Mouse (Mus musculus): ENCODE data around the gene Ccdc142. TPM values are rescaled to one million over a fixed set of nuclear protein-coding genes. Genes with fewer than 3 reads are reported as not detected.

Ccdc142 gene
- polyA plus RNA-seq, 2 experiments: 0.23 to 1.1 TPM

DNA sequence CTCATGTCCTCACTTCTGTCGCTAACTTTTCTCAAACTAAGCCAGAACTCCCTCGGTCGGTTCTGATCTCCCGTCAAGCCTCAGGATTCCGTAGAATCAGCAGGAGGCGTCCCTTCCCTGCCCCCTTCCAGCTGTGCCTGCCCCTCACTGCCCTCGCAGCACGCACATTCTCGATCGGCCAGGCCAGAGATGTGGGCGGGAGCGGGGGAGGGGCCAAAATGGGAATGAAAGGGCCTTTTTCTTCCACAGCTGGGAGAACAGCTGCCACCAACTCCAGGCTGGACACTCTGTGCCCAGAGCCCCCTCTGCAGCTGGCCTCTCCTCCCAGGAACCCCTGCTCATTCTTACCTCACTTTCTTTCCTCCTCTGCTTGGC is 36.2 kb downstream of the Ccdc142 start:
- H3K36me3 ChIP-seq (replicated peaks; ENCODE audit: control insufficient read depth, insufficient read depth, low read depth): no peaks in the 10 kb centered on the region
- peak in 1 of 3 experiments; percentile 29 for DNase-seq (ENCODE audit: low read depth in 3 of 3, low spot score in 3 of 3)
- H3K4me1 ChIP-seq (replicated peaks; ENCODE audit: control insufficient read depth in 2 of 2, insufficient read depth in 2 of 2, low read length in 1 of 2): peaks cover 4 to 8% of the 10 kb centered on the region in 2 experiments; a peak in 3 of 4 replicates
- WGBS (ENCODE audit: insufficient replicate concordance): under 1% methylated on average over 12 of the region's 12 CpGs
- H3K27ac ChIP-seq: peak overlapping the region; percentile 41
- peak overlapping the region; percentile 66 for H3K4me2 ChIP-seq (ENCODE audit: low read depth)
- peak overlapping the region; percentile 50 for H3K9ac ChIP-seq (replicated peaks)
- ATAC-seq (ENCODE audit: insufficient read depth): peak; percentile 66
- peak overlapping the region; percentile 53 to 55 for H3K4me3 ChIP-seq (ENCODE audit: insufficient read depth in 1 of 2, low read depth in 2 of 2, low read length in 2 of 2)
- H3K27me3 ChIP-seq (ENCODE audit: control insufficient read depth, insufficient read depth, low read length): peaks cover 31% of the 10 kb centered on the region
- TF ChIP-seq CTCF (IDR thresholded peaks at IDR 0.05; ENCODE audit: low read depth) (no peak), EP300 (IDR thresholded peaks at IDR 0.05; ENCODE audit: low read depth) (no peak)
- H3K9me3 ChIP-seq (ENCODE audit: control insufficient read depth, low read length): no peaks in the 10 kb centered on the region

DNA sequence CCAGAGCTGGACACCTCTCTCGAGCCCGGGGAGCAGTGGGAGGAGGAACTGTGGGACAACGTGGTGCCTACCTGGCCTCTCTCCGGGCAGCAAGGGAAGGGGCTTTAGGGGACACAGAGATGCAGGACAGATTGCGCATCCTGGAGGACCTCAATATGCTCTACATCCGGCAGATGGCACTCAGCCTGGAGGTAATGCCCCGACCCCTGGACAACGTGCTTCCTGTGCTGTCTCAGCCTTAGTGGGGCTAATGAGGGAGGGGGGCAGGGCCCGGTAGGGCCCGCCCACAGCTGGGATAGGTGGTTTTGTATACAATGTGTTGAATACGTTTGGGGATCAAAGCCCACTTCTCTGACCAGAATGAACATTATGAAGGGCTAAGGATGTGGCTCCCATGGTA is 36.7 kb downstream of the Ccdc142 start:
- peak overlapping the region; percentile 66 for H3K4me2 ChIP-seq (ENCODE audit: low read depth)
- H3K9me3 ChIP-seq (ENCODE audit: control insufficient read depth, low read length): no peaks in the 10 kb centered on the region
- peak overlapping the region; percentile 24; the same call in 1 of the 2 replicates for H3K27ac ChIP-seq
- WGBS (ENCODE audit: insufficient replicate concordance): 6% methylated on average over 11 of the region's 11 CpGs
- peak overlapping the region; percentile 29 to 55 for H3K4me3 ChIP-seq (ENCODE audit: insufficient read depth in 1 of 2, low read depth in 2 of 2, low read length in 2 of 2)
- peaks cover 4 to 8% of the 10 kb centered on the region in 2 experiments; a peak in 3 of 4 replicates for H3K4me1 ChIP-seq (replicated peaks; ENCODE audit: control insufficient read depth in 2 of 2, insufficient read depth in 2 of 2, low read length in 1 of 2)
- ATAC-seq (ENCODE audit: insufficient read depth) (peak; percentile 40), DNase-seq (ENCODE audit: low read depth in 3 of 3, low spot score in 3 of 3) (no peak)
- H3K9ac ChIP-seq (replicated peaks): no peak overlapping the region
- no peaks in the 10 kb centered on the region for H3K36me3 ChIP-seq (replicated peaks; ENCODE audit: control insufficient read depth, insufficient read depth, low read depth)
- TF ChIP-seq CTCF (IDR thresholded peaks at IDR 0.05; ENCODE audit: low read depth): peak; percentile 23; the same call in 1 of the 2 replicates
- no peak for TF ChIP-seq EP300 (IDR thresholded peaks at IDR 0.05; ENCODE audit: low read depth)
- H3K27me3 ChIP-seq (ENCODE audit: control insufficient read depth, insufficient read depth, low read length): peaks cover 36% of the 10 kb centered on the region

DNA sequence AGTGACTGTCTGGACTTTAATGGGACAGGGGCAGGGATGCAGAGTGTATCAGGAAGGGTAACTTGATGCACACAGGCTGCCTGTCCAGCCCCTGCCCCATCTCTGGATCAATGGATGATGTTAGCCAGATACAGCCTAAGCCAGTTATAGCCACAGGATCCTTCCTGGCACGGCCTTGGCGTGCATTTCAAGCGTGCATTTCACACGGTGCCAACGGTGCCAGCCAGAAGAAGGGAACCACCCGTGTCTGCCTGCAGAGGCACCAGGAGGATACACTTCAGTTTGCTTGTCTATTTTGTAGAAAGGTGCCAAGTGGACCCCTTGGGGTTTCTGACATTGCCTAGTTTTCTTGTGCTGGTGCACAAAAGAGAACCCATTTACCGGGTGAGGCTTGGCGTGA is 38.6 kb downstream of the Ccdc142 start:
- H3K27me3 ChIP-seq (ENCODE audit: control insufficient read depth, insufficient read depth, low read length): peaks cover 33% of the 10 kb centered on the region
- no peaks in the 10 kb centered on the region for H3K9me3 ChIP-seq (ENCODE audit: control insufficient read depth, low read length)
- ATAC-seq (ENCODE audit: insufficient read depth): no peak
- peaks cover 4 to 8% of the 10 kb centered on the region in 2 experiments; a peak in 3 of 4 replicates for H3K4me1 ChIP-seq (replicated peaks; ENCODE audit: control insufficient read depth in 2 of 2, insufficient read depth in 2 of 2, low read length in 1 of 2)
- TF ChIP-seq EP300 (IDR thresholded peaks at IDR 0.05; ENCODE audit: low read depth) (no peak), CTCF (IDR thresholded peaks at IDR 0.05; ENCODE audit: low read depth) (no peak)
- H3K36me3 ChIP-seq (replicated peaks; ENCODE audit: control insufficient read depth, insufficient read depth, low read depth): no peaks in the 10 kb centered on the region
- H3K27ac ChIP-seq: no peak overlapping the region
- no peak overlapping the region for H3K9ac ChIP-seq (replicated peaks)
- no peak for DNase-seq (ENCODE audit: low read depth in 3 of 3, low spot score in 3 of 3)
- H3K4me3 ChIP-seq (ENCODE audit: insufficient read depth in 1 of 2, low read depth in 2 of 2, low read length in 2 of 2): no peak overlapping the region
- no peak overlapping the region for H3K4me2 ChIP-seq (ENCODE audit: low read depth)
- WGBS (ENCODE audit: insufficient replicate concordance): 83% methylated on average over 8 of the region's 8 CpGs

DNA sequence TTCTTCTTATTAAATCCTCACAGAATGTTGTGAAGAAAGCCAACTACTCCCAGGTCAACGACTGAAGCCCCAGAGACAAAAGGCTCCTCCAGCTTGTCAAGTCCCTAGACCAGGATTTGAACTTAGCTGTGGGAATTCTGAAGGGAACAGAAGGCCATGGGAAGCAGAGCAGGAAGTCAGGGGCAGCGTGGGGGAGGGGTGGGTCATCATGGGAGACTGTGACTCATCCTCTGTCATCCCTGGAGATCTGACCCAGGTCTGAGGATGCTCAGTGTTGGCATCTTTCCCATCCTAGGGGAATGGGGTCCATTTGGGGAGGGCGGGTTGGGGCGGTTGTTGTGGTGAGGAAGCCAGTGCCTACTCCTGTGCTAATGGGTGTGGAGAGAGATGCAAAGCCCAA is 40.2 kb downstream of the Ccdc142 start:
- ATAC-seq (ENCODE audit: insufficient read depth): no peak
- Histone ChIP-seq H3K27me3 (ENCODE audit: control insufficient read depth, insufficient read depth, low read length) (peaks cover 19% of the 10 kb centered on the region), H3K4me1 (replicated peaks; ENCODE audit: control insufficient read depth in 2 of 2, insufficient read depth in 2 of 2, low read length in 1 of 2) (peaks cover 4 to 5% of the 10 kb centered on the region in 2 experiments; a peak in 3 of 4 replicates)

DNA sequence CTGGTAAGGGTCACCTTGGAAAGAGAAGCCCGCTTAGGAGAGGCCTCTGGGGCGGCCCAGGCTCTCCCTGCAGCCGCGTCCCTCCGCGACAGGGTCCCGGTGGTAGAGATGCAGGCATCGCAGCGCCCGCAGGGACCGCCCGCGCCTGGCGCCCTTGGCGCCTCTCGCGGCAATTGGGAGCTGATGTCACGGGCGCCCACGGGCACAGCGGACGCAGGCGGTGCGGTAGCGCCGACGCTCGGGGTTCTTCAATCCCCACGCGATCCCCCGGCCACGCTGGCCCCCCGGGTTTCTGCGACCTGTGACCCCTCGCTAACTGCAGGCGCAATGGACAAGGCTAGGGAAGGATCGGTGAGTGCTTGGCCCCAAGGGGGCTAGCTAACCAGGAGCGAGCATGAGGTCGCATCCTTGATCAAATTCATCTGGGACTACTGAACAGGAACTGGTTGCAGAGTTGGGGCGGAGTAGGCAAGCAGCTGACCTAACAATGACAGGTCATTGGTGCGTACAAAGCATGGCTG is 40.9 kb downstream of the Ccdc142 start:
- no peak for DNase-seq (ENCODE audit: low read depth in 3 of 3, low spot score in 3 of 3)
- 7% methylated on average over 41 of the region's 41 CpGs for WGBS (ENCODE audit: insufficient replicate concordance)
- H3K4me3 ChIP-seq (ENCODE audit: insufficient read depth in 1 of 2, low read depth in 2 of 2, low read length in 2 of 2): no peak overlapping the region

More for the DNA sequence above, 40.2 kb downstream of the Ccdc142 start:
- Histone ChIP-seq H3K4me3 (ENCODE audit: insufficient read depth in 1 of 2, low read depth in 2 of 2, low read length in 2 of 2) (no peak overlapping the region), H3K9ac (replicated peaks) (no peak overlapping the region), H3K4me2 (ENCODE audit: low read depth) (no peak overlapping the region), H3K27ac (no peak overlapping the region), H3K36me3 (replicated peaks; ENCODE audit: control insufficient read depth, insufficient read depth, low read depth) (no peaks in the 10 kb centered on the region), H3K9me3 (ENCODE audit: control insufficient read depth, low read length) (no peaks in the 10 kb centered on the region)
- no peak for TF ChIP-seq CTCF (IDR thresholded peaks at IDR 0.05; ENCODE audit: low read depth)
- TF ChIP-seq EP300 (IDR thresholded peaks at IDR 0.05; ENCODE audit: low read depth): no peak
- no peak for DNase-seq (ENCODE audit: low read depth in 3 of 3, low spot score in 3 of 3)
- 41% methylated on average over 4 of the region's 4 CpGs for WGBS (ENCODE audit: insufficient replicate concordance)

More for the DNA sequence above, 40.9 kb downstream of the Ccdc142 start:
- Histone ChIP-seq H3K4me1 (replicated peaks; ENCODE audit: control insufficient read depth in 2 of 2, insufficient read depth in 2 of 2, low read length in 1 of 2) (peaks cover 4 to 5% of the 10 kb centered on the region in 2 experiments; a peak in 3 of 4 replicates), H3K27ac (no peak overlapping the region), H3K9me3 (ENCODE audit: control insufficient read depth, low read length) (no peaks in the 10 kb centered on the region), H3K4me2 (ENCODE audit: low read depth) (peak overlapping the region; percentile 41), H3K36me3 (replicated peaks; ENCODE audit: control insufficient read depth, insufficient read depth, low read depth) (no peaks in the 10 kb centered on the region), H3K9ac (replicated peaks) (no peak overlapping the region), H3K27me3 (ENCODE audit: control insufficient read depth, insufficient read depth, low read length) (peaks cover 13% of the 10 kb centered on the region)
- no peak for ATAC-seq (ENCODE audit: insufficient read depth)
- TF ChIP-seq CTCF (IDR thresholded peaks at IDR 0.05; ENCODE audit: low read depth) (no peak), EP300 (IDR thresholded peaks at IDR 0.05; ENCODE audit: low read depth) (no peak)
